Mouse (Mus musculus) embryonic facial prominence, embryonic 13.5 days (tissue): ENCODE data around the gene Ing5. TPM values are rescaled to one million over a fixed set of nuclear protein-coding genes. Genes with fewer than 3 reads are reported as not detected.

Source experiments
- ATAC-seq: fragments of 200-750 bp; cut with Nextera tagmentation; 2 replicates; pipeline ENCODE4 v1.8.0; 2017; ENCODE audit warnings: low read depth; ENCODE audit not compliant: insufficient number of reproducible peaks, insufficient read depth, low FRiP score, low TSS enrichment
- H3K27ac ChIP-seq: fragments of 300-500 bp; sonication (generic); 2 replicates; pipeline ENCODE4 v1.5.1; 2015; ENCODE audit warnings: moderate library complexity, mild to moderate bottlenecking, inconsistent platforms
- H3K27me3 ChIP-seq: fragments of 300-500 bp; sonication (generic); 2 replicates; pipeline ENCODE4 v1.6.1; 2015; ENCODE audit warnings: mild to moderate bottlenecking, inconsistent platforms
- H3K36me3 ChIP-seq: fragments of 300-500 bp; sonication (generic); 2 replicates; pipeline ENCODE4 v1.6.1; 2015; ENCODE audit warnings: mild to moderate bottlenecking, inconsistent platforms
- H3K4me1 ChIP-seq: fragments of 300-500 bp; sonication (generic); 2 replicates; pipeline ENCODE4 v1.6.1; 2015; ENCODE audit warnings: inconsistent platforms
- H3K4me2 ChIP-seq: fragments of 300-500 bp; sonication (generic); 2 replicates; pipeline ENCODE4 v1.6.1; 2015; ENCODE audit warnings: moderate library complexity, mild to moderate bottlenecking, inconsistent platforms
- H3K4me3 ChIP-seq: fragments of 300-500 bp; sonication (generic); 2 replicates; pipeline ENCODE4 v1.5.1; 2015; ENCODE audit warnings: mild to moderate bottlenecking, inconsistent platforms
- H3K9ac ChIP-seq: fragments of 300-500 bp; sonication (generic); 2 replicates; pipeline ENCODE4 v1.6.1; 2015; ENCODE audit warnings: mild to moderate bottlenecking, inconsistent platforms
- H3K9me3 ChIP-seq: fragments of 300-500 bp; sonication (generic); 2 replicates; pipeline ENCODE4 v1.6.1; 2016; ENCODE audit warnings: inconsistent platforms
- WGBS: fragments of 180-500 bp; shearing (Covaris S2); methylation state at CpG from one replicate; pipeline ENCODE4 v1.1.7; 2015; ENCODE audit warnings: mixed read lengths; 5-methylcytosine and 5-hydroxymethylcytosine counted together
- polyA plus RNA-seq: library from polyadenylated mRNA; unstranded; fragments of >200 nt; fragmentation: Nextera tagmentation; extraction: Ambion mirVana; gene quantifications from 2 replicates; pipeline ENCODE4 v1.2.1, GENCODE M21; 2015

Gene Ing5
- polyA plus RNA-seq, 1 experiment from 2014 or later: 16.5 TPM

DNA sequence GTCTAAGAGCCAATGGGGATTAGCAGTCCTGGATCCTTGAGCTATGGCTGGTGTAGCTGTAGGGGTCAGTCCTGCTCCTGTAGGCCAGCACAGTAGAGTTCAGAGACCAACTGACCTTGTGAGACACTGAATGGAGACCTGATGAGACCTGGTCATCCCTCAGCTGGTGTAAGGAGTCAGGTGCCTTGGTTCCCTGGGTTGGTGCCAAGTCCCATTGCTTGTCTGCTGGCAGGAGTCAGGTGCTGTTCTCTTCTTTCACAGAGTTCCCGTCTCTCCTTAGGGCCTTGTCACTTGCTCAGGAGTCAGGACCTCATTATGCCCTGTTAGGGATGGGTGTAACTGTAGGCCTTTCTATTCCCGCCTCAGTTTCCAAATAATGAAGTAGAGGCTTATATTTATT is 16.9 kb upstream of the Ing5 start:
- Histone ChIP-seq H3K9ac (no peak overlapping the region), H3K9me3 (0 out of 2 replicates have a peak, but pooled peaks cover 3% of the 10 kb centered on the region), H3K4me3 (no peak overlapping the region), H3K36me3 (peaks cover 96% of the 10 kb centered on the region), H3K27me3 (no peaks in the 10 kb centered on the region), H3K4me1 (no peaks in the 10 kb centered on the region), H3K27ac (no peak overlapping the region), H3K4me2 (no peak overlapping the region)
- WGBS: 91% methylated on average over 2 of the region's 2 CpGs
- ATAC-seq: no peak

DNA sequence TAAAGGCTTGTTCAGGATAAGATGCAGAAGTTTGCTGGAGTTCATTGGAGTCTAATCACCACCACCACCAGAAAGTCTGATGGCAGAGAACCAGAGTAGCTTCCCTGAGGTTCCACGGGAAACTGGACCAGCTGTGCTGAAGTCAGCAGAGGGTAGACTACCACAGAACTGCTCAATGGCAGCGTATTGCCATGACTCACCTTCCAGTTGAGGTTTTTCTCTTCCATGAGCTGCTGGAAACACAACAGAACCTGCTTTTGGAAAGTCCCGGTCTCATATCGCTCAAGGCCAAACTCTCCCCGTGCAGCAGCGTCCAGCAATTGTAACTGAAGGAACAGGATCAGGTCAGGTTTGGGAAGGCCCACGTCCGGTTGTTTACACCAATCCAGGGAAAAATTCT is 9.2 kb upstream of the Ing5 start:
- no peak overlapping the region for H3K4me3 ChIP-seq
- H3K4me2 ChIP-seq: no peak overlapping the region
- ATAC-seq: no peak
- 96% methylated on average over 8 of the region's 8 CpGs for WGBS
- no peaks in the 10 kb centered on the region for H3K27me3 ChIP-seq
- no peak overlapping the region for H3K27ac ChIP-seq
- H3K36me3 ChIP-seq: peaks cover 80% of the 10 kb centered on the region
- no peak overlapping the region for H3K9ac ChIP-seq
- H3K4me1 ChIP-seq: peaks cover 4% of the 10 kb centered on the region; the same call in 1 of the 2 replicates
- 0 out of 2 replicates have a peak, but pooled peaks cover 3% of the 10 kb centered on the region for H3K9me3 ChIP-seq

DNA sequence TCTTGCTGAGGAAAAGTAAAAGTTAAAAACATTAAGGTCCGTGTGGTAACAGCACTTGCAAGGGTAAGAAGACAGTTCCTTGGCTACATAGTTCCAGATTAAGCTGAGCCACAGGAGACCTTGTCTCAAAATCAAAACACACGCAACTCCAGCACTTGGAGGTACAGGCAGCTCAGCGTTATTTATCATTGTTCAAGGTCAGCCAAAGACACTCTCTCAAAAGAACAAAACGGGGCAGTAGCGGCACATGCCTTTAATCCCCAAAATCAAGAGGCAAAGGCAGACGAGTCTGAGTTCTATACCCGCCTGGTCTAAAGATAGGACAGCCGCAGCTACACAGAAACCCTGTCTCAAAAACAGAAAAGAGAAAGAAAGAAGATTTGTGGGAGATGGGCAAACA is 7.9 kb upstream of the Ing5 start:
- peaks cover 8% of the 10 kb centered on the region for H3K4me1 ChIP-seq
- no peak for ATAC-seq
- no peaks in the 10 kb centered on the region for H3K27me3 ChIP-seq
- H3K9me3 ChIP-seq: 0 out of 2 replicates have a peak, but pooled peaks cover 1% of the 10 kb centered on the region
- H3K27ac ChIP-seq: no peak overlapping the region
- no peak overlapping the region for H3K9ac ChIP-seq
- no peak overlapping the region for H3K4me2 ChIP-seq
- peaks cover 77% of the 10 kb centered on the region for H3K36me3 ChIP-seq
- no peak overlapping the region for H3K4me3 ChIP-seq
- WGBS: 83% methylated on average over 8 of the region's 8 CpGs

DNA sequence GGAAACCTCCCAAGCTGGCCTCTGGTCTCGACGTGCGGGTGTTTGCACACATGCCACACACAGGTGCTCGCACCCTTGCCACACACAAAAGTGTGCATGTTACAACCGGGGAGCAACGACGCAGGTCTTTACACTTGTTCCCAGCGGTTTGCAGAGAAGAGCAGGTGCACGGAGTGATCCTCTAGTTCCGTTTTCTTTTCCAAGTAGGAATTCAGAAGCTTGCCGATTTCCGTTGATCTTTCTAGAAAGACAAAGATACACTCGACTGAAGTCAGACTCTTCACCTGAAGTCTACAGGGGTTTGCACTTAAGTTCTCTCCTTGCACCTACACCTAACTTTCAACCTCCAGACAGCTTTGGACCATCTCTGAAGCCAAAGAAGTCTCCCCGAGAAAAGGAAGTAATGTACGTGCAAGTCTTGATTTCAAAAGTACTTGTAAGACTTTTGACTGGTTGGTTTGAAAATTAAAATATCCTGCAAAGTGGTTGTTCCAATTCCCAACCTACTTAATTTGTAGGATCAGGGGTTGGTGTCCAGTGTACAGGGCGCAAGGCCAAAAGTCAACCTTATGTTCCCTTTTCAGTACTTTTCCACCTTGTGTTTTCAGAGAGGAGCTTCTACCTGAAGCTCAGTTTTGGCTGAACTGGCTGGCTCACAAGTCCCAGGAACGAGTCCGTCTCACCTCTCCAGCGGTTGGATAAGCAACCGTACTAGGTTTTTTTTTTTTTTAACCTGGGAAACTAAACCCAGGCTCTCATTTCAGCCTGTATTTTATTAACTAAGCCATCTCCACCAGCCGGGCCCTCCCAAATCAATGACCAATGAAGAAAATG is 2.9 kb upstream of the Ing5 start:
- Histone ChIP-seq H3K9ac (peak overlapping the region; percentile 86), H3K27ac (peak overlapping the region; percentile 88), H3K4me2 (peak overlapping the region; percentile 84), H3K36me3 (peaks cover 39% of the 10 kb centered on the region), H3K27me3 (no peaks in the 10 kb centered on the region), H3K4me3 (peak overlapping the region; percentile 80), H3K9me3 (no peaks in the 10 kb centered on the region), H3K4me1 (peaks cover 42% of the 10 kb centered on the region)
- 74% methylated on average over 21 of the region's 21 CpGs for WGBS
- ATAC-seq: no peak

DNA sequence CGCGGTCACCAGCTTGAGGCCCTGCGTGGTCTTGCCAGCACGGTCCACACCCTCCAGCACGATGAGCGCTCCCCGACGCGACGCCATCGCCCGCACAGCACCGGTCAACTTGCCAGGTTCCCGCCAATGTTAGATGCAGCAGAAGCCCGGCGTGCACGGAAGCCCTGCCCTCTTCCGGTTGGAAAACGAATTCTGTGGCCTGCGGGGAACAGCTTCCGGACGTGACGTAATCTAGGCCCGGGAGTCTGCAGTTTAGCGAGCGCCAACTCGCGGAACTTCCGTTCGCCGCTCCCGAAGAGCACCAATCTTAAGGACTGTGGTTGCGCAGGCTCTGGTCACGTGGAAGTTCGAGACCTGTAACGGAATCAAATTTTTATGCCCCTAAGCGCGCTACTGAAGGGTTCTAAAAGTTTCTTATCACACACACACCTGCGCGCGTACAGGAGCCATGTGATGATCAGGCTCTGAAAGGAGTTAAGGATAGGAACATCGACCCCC is 2.0 kb upstream of the Ing5 start, which contains the start of gene Dtymk:
TSS of gene Dtymk (minus strand) at position 194 of the 498 bp plus-strand sequence.
- peaks cover 48% of the 10 kb centered on the region for H3K36me3 ChIP-seq
- H3K27ac ChIP-seq: peak within 1 kb of the TSS; percentile 88
- under 1% methylated on average over 42 of the region's 42 CpGs for WGBS

DNA sequence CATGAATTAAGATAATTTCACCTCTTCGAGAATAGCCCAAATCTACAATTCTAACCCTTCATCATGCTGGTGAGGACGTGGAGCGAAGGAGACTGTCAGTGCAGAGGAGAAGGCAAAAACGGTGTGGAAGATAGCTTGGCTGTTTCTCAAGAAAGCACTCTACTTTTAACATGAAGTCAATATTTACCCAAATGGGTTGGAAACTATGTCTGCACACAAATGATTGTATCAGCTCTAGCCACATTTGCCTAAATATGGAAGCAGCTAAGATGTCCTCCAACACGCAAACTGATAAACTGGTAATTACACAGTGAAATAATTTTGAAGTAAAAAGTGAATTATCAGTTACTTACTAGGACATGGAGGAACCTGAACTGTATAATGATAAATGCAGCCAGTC is 994 bp upstream of the Ing5 start:
- no peak for ATAC-seq
- Histone ChIP-seq H3K9me3 (no peaks in the 10 kb centered on the region), H3K4me1 (peaks cover 40% of the 10 kb centered on the region), H3K36me3 (peaks cover 45% of the 10 kb centered on the region), H3K4me3 (peak overlapping the region; percentile 80), H3K27ac (peak overlapping the region; percentile 88), H3K9ac (no peak overlapping the region), H3K27me3 (no peaks in the 10 kb centered on the region), H3K4me2 (peak overlapping the region; percentile 91)
- WGBS: 89% methylated on average over 5 of the region's 5 CpGs

More for the DNA sequence above, 2.0 kb upstream of the Ing5 start, which contains the start of gene Dtymk:
- H3K4me2 ChIP-seq: peak within 1 kb of the TSS; percentile 84
- H3K27me3 ChIP-seq: no peaks in the 10 kb centered on the region
- peak; percentile 54 for ATAC-seq
- peak within 1 kb of the TSS; percentile 80 for H3K4me3 ChIP-seq
- peak within 1 kb of the TSS; percentile 86 for H3K9ac ChIP-seq
- peaks cover 42% of the 10 kb centered on the region for H3K4me1 ChIP-seq
- no peaks in the 10 kb centered on the region for H3K9me3 ChIP-seq

DNA sequence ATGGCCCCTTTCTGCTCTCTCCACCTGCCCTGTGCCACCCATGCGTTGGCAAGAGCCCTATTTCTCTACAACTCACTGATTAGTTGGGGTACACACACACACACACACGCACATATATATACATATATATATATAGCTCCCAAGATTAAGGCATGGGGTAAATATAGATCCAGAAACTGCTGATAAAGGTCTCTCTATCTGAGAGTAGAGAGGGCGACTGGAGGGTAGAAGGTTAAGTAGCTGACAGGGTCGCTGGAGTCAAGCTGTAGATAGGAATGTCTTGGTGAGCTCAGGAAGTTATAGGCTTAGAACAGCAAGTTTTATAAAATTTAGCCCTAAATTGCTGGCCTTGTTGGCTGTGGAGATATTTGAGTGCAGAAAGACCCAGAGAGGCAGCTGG is 1.1 kb downstream of the Ing5 start:
- no peaks in the 10 kb centered on the region for H3K27me3 ChIP-seq
- no peak for ATAC-seq
- H3K27ac ChIP-seq: no peak overlapping the region
- peaks cover 38% of the 10 kb centered on the region for H3K4me1 ChIP-seq
- H3K9me3 ChIP-seq: no peaks in the 10 kb centered on the region
- 82% methylated on average over 4 of the region's 4 CpGs for WGBS
- peak overlapping the region; percentile 86 for H3K9ac ChIP-seq
- H3K4me2 ChIP-seq: peak overlapping the region; percentile 91
- H3K36me3 ChIP-seq: peaks cover 42% of the 10 kb centered on the region
- H3K4me3 ChIP-seq: peak overlapping the region; percentile 73

DNA sequence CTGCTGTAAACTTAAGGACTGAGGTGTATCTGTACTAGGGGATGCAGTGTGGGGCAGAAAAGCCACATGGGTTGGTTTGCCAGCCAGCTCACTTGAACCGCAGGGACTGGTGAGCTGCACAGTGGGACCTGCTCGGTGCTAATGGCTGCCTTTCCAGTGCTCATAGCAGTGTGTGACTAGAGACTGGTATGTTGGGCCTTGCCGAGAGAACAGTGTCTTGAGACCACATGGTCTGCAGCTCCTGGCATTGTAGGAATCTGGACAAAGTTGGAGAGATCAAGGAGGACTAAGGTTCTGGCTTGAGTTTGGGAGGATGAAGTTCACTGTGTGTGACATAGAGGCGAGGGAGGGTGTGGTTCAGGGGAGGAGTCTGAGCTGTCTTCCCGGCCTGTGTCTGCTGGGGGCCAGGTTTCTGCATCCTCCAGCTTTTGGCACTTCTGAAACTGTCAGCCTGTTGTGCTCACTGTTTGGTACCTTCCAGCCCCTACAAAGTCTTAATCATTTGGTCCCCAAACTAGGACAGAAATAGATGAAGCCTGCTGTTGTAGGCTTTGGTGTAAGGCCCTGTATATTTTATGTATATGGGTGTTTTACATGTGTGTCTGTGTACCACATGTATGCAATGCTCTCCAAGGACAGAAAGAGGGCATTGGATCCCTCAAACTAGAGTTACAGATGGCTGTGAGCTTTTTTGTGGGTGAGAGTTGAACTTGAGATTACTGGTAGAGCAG is 1.6 kb downstream of the Ing5 start:
- no peak for ATAC-seq
- no peak overlapping the region for H3K27ac ChIP-seq
- peak overlapping the region; percentile 86; the same call in 1 of the 2 replicates for H3K9ac ChIP-seq
- peak overlapping the region; percentile 91; the same call in 1 of the 2 replicates for H3K4me2 ChIP-seq
- H3K27me3 ChIP-seq: no peaks in the 10 kb centered on the region
- no peak overlapping the region; the same call in 1 of the 2 replicates for H3K4me3 ChIP-seq
- no peaks in the 10 kb centered on the region for H3K9me3 ChIP-seq
- H3K4me1 ChIP-seq: peaks cover 38% of the 10 kb centered on the region
- peaks cover 43% of the 10 kb centered on the region for H3K36me3 ChIP-seq
- WGBS: 68% methylated on average over 5 of the region's 5 CpGs

DNA sequence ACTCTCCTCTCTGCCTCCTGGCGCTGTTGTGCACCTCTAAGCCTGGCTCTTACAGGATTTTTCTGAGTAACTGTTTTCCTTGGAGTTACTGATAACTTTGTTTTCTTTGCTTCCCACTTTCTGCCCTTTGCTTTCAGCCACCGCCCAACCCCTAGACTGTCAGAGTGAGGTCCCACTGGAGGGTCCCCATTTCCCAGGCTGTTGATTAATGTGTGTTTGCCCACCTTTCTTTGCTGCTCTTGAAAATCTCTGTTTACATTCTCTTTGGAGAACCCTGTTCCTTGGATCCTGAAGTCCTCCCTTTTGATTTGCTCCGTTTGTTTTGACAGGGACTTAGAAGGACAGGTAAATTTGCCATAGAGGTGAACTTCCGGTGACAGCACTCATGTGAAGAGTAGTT is 5.1 kb downstream of the Ing5 start:
- Histone ChIP-seq H3K9me3 (no peaks in the 10 kb centered on the region), H3K36me3 (peaks cover 73% of the 10 kb centered on the region), H3K9ac (no peak overlapping the region), H3K27me3 (no peaks in the 10 kb centered on the region), H3K4me2 (no peak overlapping the region), H3K4me1 (peaks cover 15% of the 10 kb centered on the region), H3K4me3 (no peak overlapping the region), H3K27ac (no peak overlapping the region)
- ATAC-seq: no peak
- 95% methylated on average over 4 of the region's 4 CpGs for WGBS

DNA sequence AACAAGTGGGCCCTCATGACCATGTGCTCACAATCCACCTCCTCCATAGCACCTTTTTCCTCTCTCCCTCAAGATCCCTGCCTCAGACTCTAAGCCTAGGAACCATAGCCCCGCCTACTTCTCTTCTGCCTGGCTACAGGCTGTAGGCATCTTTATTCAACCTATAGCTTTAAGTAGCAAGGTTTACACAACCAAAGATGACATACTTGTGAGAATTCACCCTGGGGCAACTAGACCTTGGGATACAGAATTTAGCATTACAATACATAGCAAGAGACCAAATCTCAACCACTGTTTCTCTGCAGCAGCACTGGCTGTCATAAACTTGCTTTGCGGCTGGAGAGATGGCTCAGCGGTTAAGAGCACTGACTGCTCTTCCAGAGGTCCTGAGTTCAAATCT is 6.2 kb downstream of the Ing5 start:
- WGBS: 94% methylated on average over 3 of the region's 3 CpGs
- Histone ChIP-seq H3K9ac (no peak overlapping the region), H3K36me3 (peaks cover 84% of the 10 kb centered on the region), H3K4me3 (no peak overlapping the region), H3K27ac (no peak overlapping the region), H3K9me3 (no peaks in the 10 kb centered on the region), H3K4me2 (no peak overlapping the region), H3K4me1 (peaks cover 7% of the 10 kb centered on the region), H3K27me3 (no peaks in the 10 kb centered on the region)
- no peak for ATAC-seq

DNA sequence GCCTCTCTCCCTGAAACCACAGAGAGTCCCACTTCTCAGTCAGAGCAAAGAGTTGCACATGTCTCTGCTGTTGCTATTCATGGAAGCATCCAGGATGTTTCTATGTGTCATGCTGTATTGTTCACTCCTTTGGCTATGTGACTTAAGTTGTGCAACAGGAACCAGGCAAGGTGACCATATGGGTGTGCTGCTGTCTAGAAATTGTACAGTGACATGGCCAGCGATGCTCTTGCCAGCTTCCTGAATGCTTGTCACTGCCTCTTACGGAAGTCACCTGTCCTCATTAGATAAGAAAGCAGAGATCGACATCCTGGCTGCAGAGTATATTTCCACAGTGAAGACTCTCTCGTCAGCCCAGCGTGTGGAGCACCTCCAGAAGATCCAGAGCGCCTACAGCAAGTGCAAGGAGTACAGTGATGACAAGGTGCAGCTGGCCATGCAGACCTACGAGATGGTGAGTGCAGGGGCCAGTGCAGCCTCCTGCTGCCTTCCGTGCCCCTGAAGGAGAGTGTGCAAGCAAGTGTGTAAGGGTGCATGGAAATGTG is 7.8 kb downstream of the Ing5 start:
- no peaks in the 10 kb centered on the region for H3K27me3 ChIP-seq
- H3K4me2 ChIP-seq: no peak overlapping the region
- no peak overlapping the region for H3K9ac ChIP-seq
- H3K4me1 ChIP-seq: no peaks in the 10 kb centered on the region
- H3K27ac ChIP-seq: no peak overlapping the region
- no peak overlapping the region for H3K4me3 ChIP-seq
- ATAC-seq: no peak
- H3K36me3 ChIP-seq: peaks cover 91% of the 10 kb centered on the region
- WGBS: 92% methylated on average over 8 of the region's 8 CpGs
- H3K9me3 ChIP-seq: no peaks in the 10 kb centered on the region
